Mouse (Mus musculus): ENCODE measurements around the gene Fam240a. TPM values are rescaled to one million over a fixed set of nuclear protein-coding genes. Genes with fewer than 3 reads are reported as not detected.

Gene Fam240a
- polyA plus RNA-seq (2012; fragmentation: generic; extraction: Trizol), result not detected

- peaks cover 35% of the 10 kb centered on the region for H3K27me3 ChIP-seq (ENCODE audit: control insufficient read depth, insufficient read depth, insufficient read length)
- H3K4me2 ChIP-seq (ENCODE audit: low read depth), result no peak within 1 kb of the TSS
- no peak within 1 kb of the TSS for H3K4me3 ChIP-seq
- H3K79me2 ChIP-seq (ENCODE audit: control insufficient read depth, insufficient read depth), result no peaks in the 10 kb centered on the region
- H3K36me3 ChIP-seq (ENCODE audit: control insufficient read depth, insufficient read depth), result no peaks in the 10 kb centered on the region
- no peak for TF ChIP-seq USF1 (IDR thresholded peaks at IDR 0.05; ENCODE audit: low read depth)
- no peak for TF ChIP-seq E2F4 (IDR thresholded peaks at IDR 0.05; ENCODE audit: insufficient read depth)
- no peak for TF ChIP-seq MYOD1 (IDR thresholded peaks at IDR 0.05; ENCODE audit: control insufficient read depth in 1 of 3, insufficient read length in 2 of 3, low read depth in 2 of 3)
- TF ChIP-seq CEBPB (IDR thresholded peaks at IDR 0.05; ENCODE audit: insufficient read depth, poor library complexity, severe bottlenecking), result no peak
- no peak for TF ChIP-seq TCF12 (IDR thresholded peaks at IDR 0.05; ENCODE audit: insufficient read depth, poor library complexity, severe bottlenecking)
- TF ChIP-seq REST (IDR thresholded peaks at IDR 0.05; ENCODE audit: insufficient read depth, insufficient read length), result no peak
- TF ChIP-seq POLR2AphosphoS2 (IDR thresholded peaks at IDR 0.05; ENCODE audit: insufficient read length, low read depth), result no peak
- TF ChIP-seq POLR2A (IDR thresholded peaks at IDR 0.05; ENCODE audit: insufficient read length, low read depth), result no peak
- TF ChIP-seq MYOG (IDR thresholded peaks at IDR 0.05; ENCODE audit: control insufficient read depth in 1 of 3, insufficient read depth in 1 of 3, insufficient read length in 2 of 3, low read depth in 2 of 3), result no peak
- TF ChIP-seq MAX (IDR thresholded peaks at IDR 0.05; ENCODE audit: low read depth), result no peak
- TF ChIP-seq SRF (IDR thresholded peaks at IDR 0.05; ENCODE audit: control insufficient read depth, insufficient read length, low read depth), result no peak
- TF ChIP-seq TCF3 (IDR thresholded peaks at IDR 0.05; ENCODE audit: insufficient read length, low read depth), result no peak
- H3ac ChIP-seq (ENCODE audit: control insufficient read depth, insufficient read length), result no peak within 1 kb of the TSS
These were observed at the start of gene Fam240a for GRCm38 (mm10) chr9:110916786-110917185. Gene Fam240a (minus strand): TSS chr9:110916861.

- no peaks in the 10 kb centered on the region for H3K36me3 ChIP-seq (ENCODE audit: control insufficient read depth, insufficient read depth)
- no peak overlapping the region for H3K4me2 ChIP-seq (ENCODE audit: low read depth)
- H3K27me3 ChIP-seq (ENCODE audit: control insufficient read depth, insufficient read depth, insufficient read length), result no peaks in the 10 kb centered on the region
- TF ChIP-seq MYOD1 (IDR thresholded peaks at IDR 0.05; ENCODE audit: control insufficient read depth in 1 of 3, insufficient read length in 2 of 3, low read depth in 2 of 3) (no peak), REST (IDR thresholded peaks at IDR 0.05; ENCODE audit: insufficient read depth, insufficient read length) (no peak), POLR2A (IDR thresholded peaks at IDR 0.05; ENCODE audit: insufficient read length, low read depth) (no peak), MYOG (IDR thresholded peaks at IDR 0.05; ENCODE audit: control insufficient read depth in 1 of 3, insufficient read depth in 1 of 3, insufficient read length in 2 of 3, low read depth in 2 of 3) (no peak), TCF12 (IDR thresholded peaks at IDR 0.05; ENCODE audit: insufficient read depth, poor library complexity, severe bottlenecking) (no peak), USF1 (IDR thresholded peaks at IDR 0.05; ENCODE audit: low read depth) (no peak), MAX (IDR thresholded peaks at IDR 0.05; ENCODE audit: low read depth) (no peak), POLR2AphosphoS2 (IDR thresholded peaks at IDR 0.05; ENCODE audit: insufficient read length, low read depth) (no peak), TCF3 (IDR thresholded peaks at IDR 0.05; ENCODE audit: insufficient read length, low read depth) (no peak), CEBPB (IDR thresholded peaks at IDR 0.05; ENCODE audit: insufficient read depth, poor library complexity, severe bottlenecking) (no peak)
- no peak overlapping the region for H3ac ChIP-seq (ENCODE audit: control insufficient read depth, insufficient read length)
- H3K4me3 ChIP-seq, result no peak overlapping the region
- H3K79me2 ChIP-seq (ENCODE audit: control insufficient read depth, insufficient read depth), result no peaks in the 10 kb centered on the region
These were observed 49.2 kb upstream of the Fam240a start for GRCm38 (mm10) chr9:110965910-110966231.

- Histone ChIP-seq H3ac (ENCODE audit: control insufficient read depth, insufficient read length) (no peak overlapping the region), H3K79me2 (ENCODE audit: control insufficient read depth, insufficient read depth) (no peaks in the 10 kb centered on the region), H3K27me3 (ENCODE audit: control insufficient read depth, insufficient read depth, insufficient read length) (no peaks in the 10 kb centered on the region), H3K4me3 (no peak overlapping the region), H3K4me2 (ENCODE audit: low read depth) (no peak overlapping the region), H3K36me3 (ENCODE audit: control insufficient read depth, insufficient read depth) (no peaks in the 10 kb centered on the region)
- TF ChIP-seq CEBPB (IDR thresholded peaks at IDR 0.05; ENCODE audit: insufficient read depth, poor library complexity, severe bottlenecking) (no peak), MAX (IDR thresholded peaks at IDR 0.05; ENCODE audit: low read depth) (no peak), MYOG (IDR thresholded peaks at IDR 0.05; ENCODE audit: control insufficient read depth in 1 of 3, insufficient read depth in 1 of 3, insufficient read length in 2 of 3, low read depth in 2 of 3) (no peak), USF1 (IDR thresholded peaks at IDR 0.05; ENCODE audit: low read depth) (no peak), TCF3 (IDR thresholded peaks at IDR 0.05; ENCODE audit: insufficient read length, low read depth) (no peak), E2F4 (IDR thresholded peaks at IDR 0.05; ENCODE audit: insufficient read depth) (no peak), POLR2A (IDR thresholded peaks at IDR 0.05; ENCODE audit: insufficient read length, low read depth) (no peak), SRF (IDR thresholded peaks at IDR 0.05; ENCODE audit: control insufficient read depth, insufficient read length, low read depth) (no peak), REST (IDR thresholded peaks at IDR 0.05; ENCODE audit: insufficient read depth, insufficient read length) (no peak), MYOD1 (IDR thresholded peaks at IDR 0.05; ENCODE audit: control insufficient read depth in 1 of 3, insufficient read length in 2 of 3, low read depth in 2 of 3) (no peak), TCF12 (IDR thresholded peaks at IDR 0.05; ENCODE audit: insufficient read depth, poor library complexity, severe bottlenecking) (no peak), POLR2AphosphoS2 (IDR thresholded peaks at IDR 0.05; ENCODE audit: insufficient read length, low read depth) (no peak)
These were observed 48.6 kb upstream of the Fam240a start for GRCm38 (mm10) chr9:110965062-110965909.

- no peak overlapping the region for H3K4me2 ChIP-seq (ENCODE audit: low read depth)
- no peaks in the 10 kb centered on the region for H3K36me3 ChIP-seq (ENCODE audit: control insufficient read depth, insufficient read depth)
- no peaks in the 10 kb centered on the region for H3K79me2 ChIP-seq (ENCODE audit: control insufficient read depth, insufficient read depth)
- H3K27me3 ChIP-seq (ENCODE audit: control insufficient read depth, insufficient read depth, insufficient read length), result no peaks in the 10 kb centered on the region
- H3K4me3 ChIP-seq, result no peak overlapping the region
- no peak overlapping the region for H3ac ChIP-seq (ENCODE audit: control insufficient read depth, insufficient read length)
- TF ChIP-seq REST (IDR thresholded peaks at IDR 0.05; ENCODE audit: insufficient read depth, insufficient read length) (no peak), MYOD1 (IDR thresholded peaks at IDR 0.05; ENCODE audit: control insufficient read depth in 1 of 3, insufficient read length in 2 of 3, low read depth in 2 of 3) (no peak), E2F4 (IDR thresholded peaks at IDR 0.05; ENCODE audit: insufficient read depth) (no peak), MAX (IDR thresholded peaks at IDR 0.05; ENCODE audit: low read depth) (no peak), MYOG (IDR thresholded peaks at IDR 0.05; ENCODE audit: control insufficient read depth in 1 of 3, insufficient read depth in 1 of 3, insufficient read length in 2 of 3, low read depth in 2 of 3) (no peak), TCF12 (IDR thresholded peaks at IDR 0.05; ENCODE audit: insufficient read depth, poor library complexity, severe bottlenecking) (no peak), CEBPB (IDR thresholded peaks at IDR 0.05; ENCODE audit: insufficient read depth, poor library complexity, severe bottlenecking) (no peak), USF1 (IDR thresholded peaks at IDR 0.05; ENCODE audit: low read depth) (no peak), SRF (IDR thresholded peaks at IDR 0.05; ENCODE audit: control insufficient read depth, insufficient read length, low read depth) (no peak), TCF3 (IDR thresholded peaks at IDR 0.05; ENCODE audit: insufficient read length, low read depth) (no peak), POLR2A (IDR thresholded peaks at IDR 0.05; ENCODE audit: insufficient read length, low read depth) (no peak), POLR2AphosphoS2 (IDR thresholded peaks at IDR 0.05; ENCODE audit: insufficient read length, low read depth) (no peak)
These were observed 47.0 kb upstream of the Fam240a start for GRCm38 (mm10) chr9:110963566-110964115.
